Mouse (Mus musculus) fibroblast of lung, adult 2 months (primary cell): ENCODE data around the gene Olfr453.

ENCODE experiments used
- DNase-seq: peaks from one replicate; pipeline ENCODE4 v3.0.0-alpha.2; 2011; ENCODE audit warnings: low read depth

The Olfr453 gene

DNA sequence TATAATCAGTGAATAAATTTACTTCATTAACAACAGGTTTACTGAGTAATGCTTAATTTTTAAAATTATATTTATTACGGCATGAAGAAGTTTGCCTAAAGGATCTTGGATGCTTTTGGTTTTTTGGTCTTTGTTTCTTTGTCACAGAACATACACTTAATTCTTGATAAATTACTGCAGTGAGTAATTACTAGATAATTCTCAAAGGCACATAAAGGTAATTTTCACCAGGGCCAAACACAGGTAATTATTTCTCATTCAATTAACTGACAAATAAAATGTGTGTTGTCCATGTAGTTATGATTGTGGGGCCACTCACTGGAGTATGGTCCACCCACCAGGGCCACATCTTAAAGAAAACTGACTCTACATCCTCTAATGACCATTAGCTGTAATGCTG lies at the start of gene Olfr453:
Olfr453 (plus strand) TSS at position 301 of the 400 bp plus-strand sequence.
- no peak for DNase-seq

DNA sequence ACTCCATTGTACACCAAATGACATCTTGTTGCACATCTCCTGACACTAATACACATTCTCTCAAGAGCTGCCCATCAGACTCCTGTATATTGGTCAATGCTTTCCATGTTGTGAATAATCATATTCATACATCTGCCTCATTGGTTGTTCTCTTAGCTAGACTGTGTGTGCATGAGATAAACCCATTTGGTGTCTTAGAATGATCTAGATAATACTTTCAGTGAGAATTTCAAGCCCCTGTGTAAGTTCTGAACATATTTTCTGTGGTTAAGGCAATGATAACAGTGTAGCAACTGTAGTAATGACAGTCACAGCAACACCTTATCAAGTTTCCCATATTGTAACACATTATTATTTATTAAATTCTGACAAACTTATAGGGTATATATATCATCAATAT lies 49.4 kb upstream of the Olfr453 start:
- no peak for DNase-seq

DNA sequence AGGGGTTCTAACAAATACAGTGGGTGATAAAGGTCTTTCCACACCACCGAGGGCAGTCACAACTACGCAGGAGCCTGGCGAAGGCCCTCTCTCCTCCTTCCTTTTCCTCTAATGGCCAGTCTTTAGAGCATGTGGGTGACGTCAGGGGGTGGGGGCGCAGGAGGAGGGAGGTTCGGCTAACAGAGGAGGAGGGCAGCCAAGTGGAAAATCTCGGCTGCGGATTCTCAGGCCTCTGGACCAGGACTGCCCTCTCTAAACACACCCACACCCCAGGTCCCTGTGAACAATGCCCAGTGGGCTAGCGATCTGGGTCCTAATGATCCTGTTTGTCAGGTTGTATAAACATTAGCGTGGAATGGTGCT lies 47.0 kb upstream of the Olfr453 start:
- peak; percentile 68 for DNase-seq

DNA sequence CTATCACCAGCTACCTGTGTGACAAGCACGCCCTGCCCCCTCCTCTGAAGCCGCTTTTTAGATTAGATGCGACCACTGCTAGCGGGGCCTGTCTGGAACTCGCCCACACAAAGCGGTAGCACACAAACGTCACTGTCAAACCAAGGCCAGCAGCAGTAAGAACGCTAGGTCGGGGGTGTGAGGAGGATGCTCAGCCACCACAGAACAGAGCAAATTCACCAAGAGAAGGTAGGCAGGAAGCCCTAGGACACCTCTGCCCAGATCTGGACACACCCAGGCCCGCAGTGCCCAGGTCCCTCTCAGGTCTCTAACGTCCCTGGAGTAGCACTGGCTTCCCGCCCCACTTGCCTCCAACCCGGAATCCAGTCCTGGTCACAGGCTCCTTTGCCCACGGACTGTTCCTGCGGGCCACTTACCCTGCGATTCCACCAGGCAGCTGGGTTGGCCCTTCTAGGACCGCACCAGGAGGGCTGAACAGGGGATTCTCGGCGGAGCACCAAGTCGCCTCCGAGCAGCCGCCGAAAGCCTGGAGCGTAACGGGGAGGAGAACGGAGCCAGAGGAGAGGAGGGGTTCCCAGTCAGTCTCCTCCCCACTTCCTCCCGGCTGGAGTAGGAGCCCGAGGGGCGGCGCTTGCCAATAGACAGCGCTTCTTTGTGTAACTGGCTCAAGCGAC lies 46.5 kb upstream of the Olfr453 start:
- DNase-seq, result peak; percentile 76

DNA sequence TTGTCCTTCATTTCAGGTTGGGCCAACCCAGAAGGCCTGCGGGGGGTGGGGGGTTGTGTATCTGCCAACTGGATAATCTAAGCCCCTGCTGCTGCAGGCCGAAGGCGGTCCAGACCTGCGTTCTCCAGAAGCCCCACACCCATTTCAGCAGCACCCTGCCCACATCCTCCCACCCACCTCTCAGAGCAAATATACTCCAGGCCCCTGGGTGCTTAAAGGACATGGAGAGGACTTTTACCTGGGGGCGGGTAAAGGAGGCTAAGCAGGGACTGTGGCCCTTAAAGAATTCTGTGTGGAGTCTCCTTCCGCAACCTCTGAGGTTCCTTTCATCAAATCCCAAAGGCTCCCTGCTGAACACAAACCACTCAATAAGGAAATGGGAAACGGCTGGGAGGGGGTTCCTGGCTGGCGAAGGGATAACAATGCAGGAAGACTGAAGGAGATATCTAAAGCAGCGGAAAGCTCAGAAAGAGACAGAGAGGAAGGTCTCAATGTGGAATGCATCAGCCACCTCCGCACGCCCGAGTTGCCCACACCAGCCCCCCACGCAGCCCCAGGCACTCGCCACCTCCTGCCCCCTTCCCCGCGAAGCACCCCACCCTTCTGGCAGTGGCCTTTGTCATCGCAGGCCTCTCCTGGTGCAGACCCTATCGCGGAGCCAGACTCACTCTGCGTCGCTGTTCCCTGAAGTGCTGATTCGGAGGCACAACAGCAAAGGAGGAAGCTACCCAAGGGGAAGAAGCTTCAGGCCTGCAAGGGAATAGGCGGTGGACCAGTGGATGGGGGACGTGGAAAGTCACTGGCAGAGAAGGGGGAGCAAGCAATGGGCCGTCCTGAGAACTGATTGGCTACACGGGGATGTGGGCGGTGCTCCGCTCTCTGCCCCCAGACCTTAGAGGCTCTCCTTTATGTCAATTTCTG lies 29.6 kb upstream of the Olfr453 start, which contains the start of gene Tcaf1:
Tcaf1 (minus strand) TSS at position 798 of the 921 bp plus-strand sequence.
- peak; percentile 75 for DNase-seq

DNA sequence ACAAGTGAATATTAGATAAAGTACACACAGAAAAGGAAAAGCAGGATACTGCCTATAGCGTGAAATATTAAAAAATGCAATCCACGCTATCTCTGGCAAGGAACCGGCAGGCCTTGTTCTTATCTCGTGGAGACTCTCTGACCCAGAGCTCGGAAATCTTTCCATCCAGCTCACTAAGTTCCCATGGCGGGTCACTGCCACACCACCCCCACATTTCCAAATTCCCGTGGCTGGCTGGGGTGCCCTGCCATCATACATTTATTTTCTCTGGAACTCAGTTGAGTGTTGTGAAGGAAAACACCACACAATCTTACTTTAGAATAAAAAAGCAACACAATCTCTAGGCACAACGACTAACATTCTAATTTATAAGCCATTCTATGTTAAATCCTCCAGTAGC lies 24.5 kb upstream of the Olfr453 start:
- DNase-seq, result no peak

DNA sequence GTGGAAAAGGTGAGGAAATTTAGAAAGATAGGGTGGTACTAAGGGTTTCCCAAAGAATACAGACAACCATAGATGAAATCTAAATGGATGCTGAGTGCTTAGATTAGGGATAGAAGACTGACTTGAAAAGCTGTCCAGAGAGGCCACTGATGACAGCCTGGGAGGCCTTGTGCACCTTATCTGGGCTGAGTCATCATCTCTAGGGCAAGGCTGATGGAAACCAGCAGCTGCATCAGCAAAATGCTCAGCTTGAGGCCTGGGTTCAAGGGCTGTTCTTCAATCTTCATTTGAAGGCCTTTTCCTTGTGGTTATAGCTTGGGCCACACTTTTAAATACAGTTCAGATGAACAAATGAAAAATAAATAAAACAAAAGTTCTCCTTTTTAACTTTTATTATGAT lies 21.2 kb upstream of the Olfr453 start:
- no peak for DNase-seq

DNA sequence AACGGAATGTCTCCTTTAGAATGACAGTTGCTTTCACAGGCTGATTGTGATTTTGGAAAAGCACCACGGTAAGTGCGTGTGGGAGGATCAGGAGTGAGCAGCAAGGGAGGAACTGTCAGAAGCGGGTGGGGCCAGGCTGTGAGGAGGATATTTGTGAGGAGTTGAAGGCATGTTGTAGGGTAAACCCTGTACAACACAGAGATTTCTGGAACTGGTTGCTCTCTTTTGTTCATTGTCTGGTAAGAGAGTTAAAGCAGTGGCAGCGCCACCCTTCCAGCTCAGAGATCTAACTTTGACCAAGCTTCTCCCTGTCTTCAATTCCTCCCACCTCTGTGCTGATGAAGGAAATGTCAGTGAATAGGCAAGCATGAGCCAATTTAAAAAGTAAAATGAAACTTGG lies 3.1 kb downstream of the Olfr453 start:
- no peak for DNase-seq

DNA sequence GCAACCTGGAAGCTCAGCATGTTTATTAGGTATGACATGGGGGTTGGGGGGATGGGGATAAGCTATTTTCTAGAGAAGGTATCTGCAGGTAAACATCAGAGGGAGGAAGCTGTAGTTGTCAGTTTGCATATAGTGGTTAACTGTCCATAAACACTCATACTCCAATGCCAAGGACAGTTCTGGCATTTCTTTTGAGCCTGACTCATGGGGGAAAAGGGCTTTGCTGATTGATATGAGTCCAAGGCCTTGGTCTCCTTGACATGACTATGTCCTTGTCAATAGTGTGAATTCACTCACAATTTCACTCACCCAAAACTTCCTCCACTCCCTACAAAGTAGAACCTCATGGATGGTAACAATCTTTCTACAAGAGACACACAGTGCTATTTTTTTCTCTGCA lies 8.7 kb downstream of the Olfr453 start:
- DNase-seq, result no peak

DNA sequence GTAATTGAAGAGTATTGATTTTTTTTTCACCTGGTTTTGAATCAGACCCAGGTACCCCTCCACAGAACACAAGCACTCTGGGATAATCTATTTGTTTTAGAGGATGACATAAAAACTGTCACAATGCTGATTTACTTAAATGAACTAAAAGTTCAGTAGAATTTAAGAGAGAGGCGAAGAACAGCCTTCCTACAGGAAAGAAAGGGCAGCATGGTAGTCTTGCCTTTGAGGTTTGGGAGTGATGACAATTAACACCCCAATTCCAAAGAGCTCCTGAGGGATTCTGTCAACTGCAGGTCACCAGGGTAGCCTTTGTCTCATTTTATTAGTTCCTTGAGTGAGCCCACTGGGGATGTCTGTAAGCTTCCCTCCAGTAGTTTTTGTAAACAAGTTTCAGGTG lies 16.9 kb downstream of the Olfr453 start, which contains the start of gene Olfr38:
Olfr38 (plus strand) TSS at position 301 of the 400 bp plus-strand sequence.
- no peak for DNase-seq

DNA sequence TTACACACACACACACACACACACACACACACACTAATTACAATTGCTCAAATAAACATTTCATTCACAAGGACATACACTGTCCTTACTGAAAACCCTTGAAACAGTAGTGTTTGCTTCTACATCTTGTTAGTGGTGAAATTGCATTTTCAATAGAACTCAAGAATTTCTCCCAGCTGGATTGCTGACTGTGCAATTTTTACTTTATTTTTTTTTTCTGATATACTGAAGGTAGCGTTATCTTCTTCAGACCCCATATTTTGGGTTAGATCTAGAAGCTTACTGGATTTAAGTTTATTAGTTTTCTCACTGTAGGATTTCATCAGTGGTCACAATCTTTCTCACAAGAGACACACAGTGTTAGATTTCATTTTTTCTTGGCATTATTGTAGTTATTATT lies 37.9 kb downstream of the Olfr453 start:
- no peak for DNase-seq

DNA sequence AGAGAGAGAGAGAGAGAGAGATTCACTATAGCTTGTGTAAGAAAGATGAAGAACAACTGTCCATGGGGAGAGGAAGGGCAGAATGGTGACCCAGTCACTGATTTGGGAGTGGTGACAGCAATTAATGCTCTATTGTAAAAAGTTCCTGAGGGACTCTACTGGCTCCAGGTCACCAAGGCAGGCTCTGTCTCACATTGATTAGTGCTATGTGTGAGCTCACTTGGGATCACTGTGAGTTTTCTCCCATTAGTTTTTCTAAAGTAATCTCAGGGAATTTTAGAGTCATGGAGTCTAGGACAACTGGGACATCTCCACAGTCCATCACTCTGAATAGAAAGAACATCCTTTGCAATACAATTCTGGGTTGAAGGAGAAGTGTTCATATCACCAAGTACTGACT lies 45.6 kb downstream of the Olfr453 start, which contains the start of gene Olfr452:
Olfr452 (plus strand) TSS at position 301 of the 400 bp plus-strand sequence.
- no peak for DNase-seq

DNA sequence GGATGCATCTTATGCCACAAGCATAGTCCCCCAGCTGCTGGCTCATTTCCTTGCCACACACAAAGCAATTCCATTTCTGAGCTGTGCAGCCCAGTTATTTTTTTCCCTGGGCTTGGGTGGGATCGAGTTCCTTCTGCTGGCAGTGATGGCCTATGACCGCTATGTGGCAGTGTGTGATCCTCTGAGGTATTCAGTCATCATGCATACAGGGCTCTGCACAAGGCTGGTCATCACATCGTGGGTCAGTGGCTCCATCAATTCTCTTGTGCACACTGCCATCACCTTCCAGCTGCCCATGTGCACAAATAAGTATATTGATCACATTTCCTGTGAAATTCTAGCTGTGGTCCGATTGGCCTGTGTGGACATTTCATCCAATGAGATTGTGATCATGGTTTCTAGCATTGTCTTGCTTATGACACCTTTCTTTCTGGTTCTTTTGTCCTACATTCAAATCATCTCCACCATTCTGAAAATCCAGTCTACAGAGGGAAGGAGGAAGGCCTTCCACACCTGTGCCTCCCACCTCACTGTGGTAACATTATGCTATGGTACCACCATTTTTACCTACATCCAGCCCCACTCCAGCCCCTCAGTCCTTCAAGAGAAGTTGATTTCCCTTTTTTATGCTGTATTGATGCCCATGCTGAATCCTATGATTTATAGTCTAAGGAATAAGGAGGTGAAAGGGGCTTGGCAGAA lies 51.2 kb downstream of the Olfr453 start:
- DNase-seq, result no peak

DNA sequence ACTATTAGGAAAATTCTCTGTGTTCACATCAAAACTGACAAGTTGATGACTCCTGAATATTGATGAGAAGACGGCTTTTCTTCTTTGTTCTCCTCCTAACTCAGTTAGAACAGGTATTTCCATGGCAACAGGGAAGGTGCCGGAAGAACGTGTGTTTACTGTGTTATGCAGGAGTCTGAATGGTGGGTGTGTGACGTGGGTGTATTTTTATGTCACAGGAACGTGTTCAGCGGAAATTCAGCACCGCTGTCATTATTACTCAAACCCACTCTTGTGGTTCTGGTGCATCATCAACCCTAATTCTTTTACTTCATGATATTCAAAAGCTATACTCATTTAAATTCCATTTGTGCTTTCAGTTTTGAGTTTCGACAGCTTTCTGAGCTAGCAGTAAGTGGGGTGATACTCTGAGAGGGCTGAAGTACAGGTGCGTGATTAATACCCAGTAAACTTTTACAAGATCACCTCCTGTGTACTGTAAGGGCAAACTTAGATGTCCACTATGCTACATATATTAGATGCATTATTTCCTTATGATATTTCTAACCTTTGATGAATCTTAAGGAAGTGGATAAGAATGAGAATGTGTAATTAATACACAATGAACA lies 51.9 kb downstream of the Olfr453 start:
- no peak for DNase-seq

DNA sequence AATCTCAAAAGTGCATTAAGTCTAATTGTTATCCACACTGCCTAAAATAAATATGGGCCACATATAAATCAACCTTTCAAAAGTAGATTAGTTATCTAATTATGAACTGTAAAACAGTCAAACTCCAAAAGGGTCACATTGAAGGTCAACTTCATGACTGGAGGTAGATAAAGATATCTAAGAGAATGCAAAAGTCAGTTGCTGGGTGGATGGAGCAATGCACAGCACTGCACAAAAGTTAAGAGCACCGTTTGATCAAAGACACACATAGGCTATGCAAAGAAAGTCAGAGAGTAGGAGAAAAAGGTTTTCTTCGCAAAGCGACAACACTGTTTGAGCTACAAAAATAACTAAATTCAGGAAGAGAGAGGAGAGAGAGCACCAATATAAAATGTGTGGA lies 55.8 kb downstream of the Olfr453 start:
- no peak for DNase-seq
